Mouse (Mus musculus): ENCODE results near the gene Ndrg4.
"Not testable (repeated sequence)": the region's sequence is repeated elsewhere in the genome, so short reads cannot be mapped to it uniquely, and the experiment has no call there.

The Ndrg4 gene

GRCm38 (mm10) chr8:95676631-95677030 lies at the start of gene Ndrg4:
TSS of gene Ndrg4 (plus strand) at chr8:95676980.
- DNase-seq (ENCODE audit: inconsistent age in 2 of 2, low spot score in 1 of 2): no peak

GRCm38 (mm10) chr8:95632840-95633239 lies 43.9 kb upstream of the Ndrg4 start:
- DNase-seq (ENCODE audit: inconsistent age in 2 of 2, low spot score in 1 of 2): peak in 1 of 2 experiments; percentile 26

- DNase-seq (ENCODE audit: inconsistent age in 2 of 2, low spot score in 1 of 2): peak; percentile 92 to 97
These were observed 43.3 kb upstream of the Ndrg4 start, which contains the start of gene Gins3 for GRCm38 (mm10) chr8:95633262-95634062. TSS of gene Gins3 (plus strand) at chr8:95633453.

GRCm38 (mm10) chr8:95634063-95634340 lies 42.8 kb upstream of the Ndrg4 start:
- DNase-seq (ENCODE audit: inconsistent age in 2 of 2, low spot score in 1 of 2): no peak

GRCm38 (mm10) chr8:95644942-95645341 lies 31.8 kb upstream of the Ndrg4 start:
- no peak for DNase-seq (ENCODE audit: inconsistent age in 2 of 2, low spot score in 1 of 2)

GRCm38 (mm10) chr8:95648251-95648650 lies 28.5 kb upstream of the Ndrg4 start:
- DNase-seq (ENCODE audit: inconsistent age in 2 of 2, low spot score in 1 of 2): no peak

GRCm38 (mm10) chr8:95653351-95653750 lies 23.4 kb upstream of the Ndrg4 start:
- DNase-seq (ENCODE audit: inconsistent age in 2 of 2, low spot score in 1 of 2): no peak

GRCm38 (mm10) chr8:95655831-95656230 lies 20.9 kb upstream of the Ndrg4 start:
- DNase-seq (ENCODE audit: inconsistent age in 2 of 2, low spot score in 1 of 2): no peak

- DNase-seq (ENCODE audit: inconsistent age in 2 of 2, low spot score in 1 of 2): no peak
These were observed 20.3 kb upstream of the Ndrg4 start for GRCm38 (mm10) chr8:95656316-95657002.

GRCm38 (mm10) chr8:95657523-95657922 lies 19.3 kb upstream of the Ndrg4 start:
- DNase-seq (ENCODE audit: inconsistent age in 2 of 2, low spot score in 1 of 2): no peak

GRCm38 (mm10) chr8:95660334-95660882 lies 16.4 kb upstream of the Ndrg4 start:
- DNase-seq (ENCODE audit: inconsistent age in 2 of 2, low spot score in 1 of 2): no peak

GRCm38 (mm10) chr8:95661085-95661484 lies 15.7 kb upstream of the Ndrg4 start:
- no peak for DNase-seq (ENCODE audit: inconsistent age in 2 of 2, low spot score in 1 of 2)

GRCm38 (mm10) chr8:95661575-95661974 lies 15.2 kb upstream of the Ndrg4 start:
- no peak for DNase-seq (ENCODE audit: inconsistent age in 2 of 2, low spot score in 1 of 2)

- no peak for DNase-seq (ENCODE audit: inconsistent age in 2 of 2, low spot score in 1 of 2)
These were observed 13.7 kb upstream of the Ndrg4 start for GRCm38 (mm10) chr8:95662885-95663598.

- no peak for DNase-seq (ENCODE audit: inconsistent age in 2 of 2, low spot score in 1 of 2)
These were observed 13.2 kb upstream of the Ndrg4 start for GRCm38 (mm10) chr8:95663599-95663949.

GRCm38 (mm10) chr8:95665813-95666452 lies 10.8 kb upstream of the Ndrg4 start:
- not testable (repeated sequence) for DNase-seq (ENCODE audit: inconsistent age in 2 of 2, low spot score in 1 of 2)

- DNase-seq (ENCODE audit: inconsistent age in 2 of 2, low spot score in 1 of 2): no peak
These were observed 8.4 kb upstream of the Ndrg4 start for GRCm38 (mm10) chr8:95668163-95668958.

GRCm38 (mm10) chr8:95669967-95670366 lies 6.8 kb upstream of the Ndrg4 start:
- DNase-seq (ENCODE audit: inconsistent age in 2 of 2, low spot score in 1 of 2): no peak

GRCm38 (mm10) chr8:95671861-95672260 lies 4.9 kb upstream of the Ndrg4 start:
- DNase-seq (ENCODE audit: inconsistent age in 2 of 2, low spot score in 1 of 2): no peak

- DNase-seq (ENCODE audit: inconsistent age in 2 of 2, low spot score in 1 of 2): peak; percentile 84 to 92
These were observed 4.0 kb upstream of the Ndrg4 start for GRCm38 (mm10) chr8:95672811-95673210.
